Mouse (Mus musculus): Measurements from ENCODE around the gene Krt24. TPM values are rescaled to one million over a fixed set of nuclear protein-coding genes. Genes with fewer than 3 reads are reported as not detected.

Gene Krt24
- polyA plus RNA-seq, 1 experiment from 2014 or later: 0.17 TPM

Other genes starting within 250 kb of the Krt24 start
- gene Igfbp4, start 244.0 kb downstream of the Krt24 start, polyA plus RNA-seq (2015; fragmentation: Nextera tagmentation; extraction: Ambion mirVana): 189 and 233 TPM in 2 replicates
- gene Tns4, start 196.0 kb downstream of the Krt24 start, polyA plus RNA-seq (2015; fragmentation: Nextera tagmentation; extraction: Ambion mirVana): 0.40 TPM in 1 of 2 replicates, not detected in the other
- not detected in 2 replicates for gene Ccr7, start 130.2 kb downstream of the Krt24 start, polyA plus RNA-seq (2015; fragmentation: Nextera tagmentation; extraction: Ambion mirVana)
- gene Smarce1, start 54.2 kb downstream of the Krt24 start, polyA plus RNA-seq (2015; fragmentation: Nextera tagmentation; extraction: Ambion mirVana): 319 and 376 TPM in 2 replicates
- 4.2 and 5.9 TPM in 2 replicates for gene Krt222, start 41.2 kb downstream of the Krt24 start, polyA plus RNA-seq (2015; fragmentation: Nextera tagmentation; extraction: Ambion mirVana)
- gene Krt25, start 37.7 kb upstream of the Krt24 start, polyA plus RNA-seq (2015; fragmentation: Nextera tagmentation; extraction: Ambion mirVana): 0.19 and 0.22 TPM in 2 replicates
- 0.11 and 0.25 TPM in 2 replicates for gene Krt26, start 52.7 kb upstream of the Krt24 start, polyA plus RNA-seq (2015; fragmentation: Nextera tagmentation; extraction: Ambion mirVana)
- gene Krt27, start 65.8 kb upstream of the Krt24 start, polyA plus RNA-seq (2015; fragmentation: Nextera tagmentation; extraction: Ambion mirVana): 0.25 and 0.32 TPM in 2 replicates
- gene Krt28, start 89.6 kb upstream of the Krt24 start, polyA plus RNA-seq (2015; fragmentation: Nextera tagmentation; extraction: Ambion mirVana): 0.89 TPM in 1 of 2 replicates, not detected in the other
- 33.6 and 35.6 TPM in 2 replicates for gene Krt10, start 104.1 kb upstream of the Krt24 start, polyA plus RNA-seq (2015; fragmentation: Nextera tagmentation; extraction: Ambion mirVana)
- gene Krt12, start 137.0 kb upstream of the Krt24 start, polyA plus RNA-seq (2015; fragmentation: Nextera tagmentation; extraction: Ambion mirVana): 0.13 TPM in 1 of 2 replicates, not detected in the other
- gene Krt20, start 152.9 kb upstream of the Krt24 start, polyA plus RNA-seq (2015; fragmentation: Nextera tagmentation; extraction: Ambion mirVana): 0.42 TPM in 1 of 2 replicates, not detected in the other
- gene Krt23, start 207.9 kb upstream of the Krt24 start, polyA plus RNA-seq (2015; fragmentation: Nextera tagmentation; extraction: Ambion mirVana): 0.19 TPM in 1 of 2 replicates, not detected in the other
- gene Krt39, start 236.1 kb upstream of the Krt24 start, polyA plus RNA-seq (2015; fragmentation: Nextera tagmentation; extraction: Ambion mirVana): not detected in 2 replicates

Data from neural tube, embryonic 13.5 days (tissue).